Mouse (Mus musculus): Measurements from ENCODE around the gene Adh7.

- TF ChIP-seq CTCF (IDR thresholded peaks at IDR 0.05; ENCODE audit: control insufficient read depth, insufficient read depth, low read length) = no peak
- TF ChIP-seq POLR2A (IDR thresholded peaks at IDR 0.05; ENCODE audit: borderline replicate concordance, control insufficient read depth, low read depth, low read length) = no peak
These were observed 57.5 kb downstream of the Adh7 start for GRCm38 (mm10) chr3:138275100-138275499.

All from bone marrow, adult 2 months (tissue).